Mouse (Mus musculus): Measurements from ENCODE around the gene Sv2b.
A peak's percentile ranks its signal among the peaks of the same experiment; 100 is the strongest.
"Not testable (repeated sequence)": the region's sequence is repeated elsewhere in the genome, so short reads cannot be mapped to it uniquely, and the experiment has no call there.

Gene Sv2b

DNA sequence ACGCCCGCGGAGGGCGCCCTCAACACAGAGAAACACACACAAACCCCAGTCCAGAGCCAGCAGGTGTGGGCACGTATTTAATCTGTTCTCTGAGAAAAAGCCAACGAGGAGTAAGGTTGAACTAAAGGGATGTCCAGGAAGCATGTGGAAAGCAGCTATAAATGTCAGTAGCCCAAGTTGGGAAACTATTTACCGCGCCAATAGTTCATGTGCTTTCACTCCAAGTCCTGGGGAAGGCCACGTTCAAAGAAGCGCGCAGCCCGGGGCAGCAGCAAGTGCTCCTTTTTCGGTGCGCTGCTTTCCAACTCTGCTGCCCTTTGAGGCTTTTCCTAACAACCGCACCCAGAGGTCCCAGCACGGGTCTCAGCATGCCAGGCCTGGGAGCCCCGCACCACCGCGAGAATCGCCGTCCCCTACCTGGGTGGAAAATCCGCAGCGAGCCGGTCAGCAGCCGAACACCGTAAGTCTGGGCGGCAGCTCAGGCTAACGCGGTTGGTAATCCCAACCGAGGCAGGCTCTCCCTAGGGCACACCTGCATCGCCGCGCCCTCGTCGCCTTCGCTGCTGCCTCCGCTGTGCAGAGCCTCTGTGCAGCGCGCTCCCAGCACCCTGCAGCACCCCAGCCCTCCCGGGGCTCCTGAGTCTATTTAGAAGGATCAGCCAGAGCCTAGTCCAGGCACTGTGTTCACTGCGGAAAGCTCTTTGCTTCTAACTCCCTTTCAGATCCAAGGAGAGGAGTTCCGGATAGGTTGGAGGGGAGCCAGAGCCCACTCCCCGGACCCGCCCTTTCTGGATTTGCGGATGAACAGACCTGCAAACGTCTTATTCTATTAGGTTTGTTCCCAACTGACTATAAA lies at the start of gene Sv2b:
TSS of gene Sv2b (minus strand) at position 806 of the 856 bp plus-strand sequence.
- peak; percentile 16 for DNase-seq (ENCODE audit: low spot score)

DNA sequence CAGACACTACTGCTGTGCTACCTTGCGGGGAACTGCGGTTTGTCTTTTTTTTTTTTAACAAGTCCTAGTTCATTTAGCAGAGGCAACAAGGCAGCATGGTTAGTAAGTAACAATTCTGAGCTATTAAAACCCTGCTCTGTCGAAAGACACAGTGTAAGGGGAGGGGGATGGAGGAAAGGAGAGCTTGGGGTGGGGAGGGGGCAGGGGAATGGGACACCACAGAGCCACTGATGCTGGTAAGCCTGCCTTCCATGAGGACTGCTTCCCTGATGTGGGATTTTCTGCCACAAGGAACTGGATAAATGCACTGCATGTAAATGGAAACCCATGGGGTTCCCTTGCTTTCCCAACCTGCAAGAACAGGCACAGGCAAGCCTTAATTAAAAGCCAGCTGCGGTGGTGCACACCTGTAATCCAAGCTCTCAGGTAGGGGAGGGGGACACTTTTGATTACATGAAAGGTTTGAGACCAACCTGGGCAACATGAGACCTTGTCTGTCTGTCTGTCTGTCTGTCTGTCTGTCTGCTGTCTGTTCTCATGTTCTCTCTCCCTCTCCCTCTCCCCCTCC lies 49.3 kb upstream of the Sv2b start:
- DNase-seq (ENCODE audit: low spot score): no peak

DNA sequence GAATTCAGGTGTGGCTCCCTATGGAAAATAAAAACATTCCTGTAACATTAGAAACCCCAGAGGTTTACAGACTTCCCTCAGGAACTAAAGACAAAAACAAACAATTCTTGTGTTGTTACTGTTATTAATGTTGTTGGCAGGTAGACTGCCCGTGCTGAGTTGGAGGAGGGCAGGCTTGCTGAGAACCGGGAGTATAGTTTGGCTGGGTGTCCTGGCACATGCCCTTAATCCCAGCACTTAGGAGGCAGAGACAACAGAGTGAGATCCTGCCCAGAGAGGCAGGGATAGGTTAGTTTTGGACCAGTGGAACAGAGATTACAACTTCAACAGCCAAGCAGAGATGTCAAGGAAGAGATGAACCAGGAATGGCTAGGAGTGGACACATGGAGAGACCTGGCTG lies 46.5 kb upstream of the Sv2b start:
- DNase-seq (ENCODE audit: low spot score): no peak

DNA sequence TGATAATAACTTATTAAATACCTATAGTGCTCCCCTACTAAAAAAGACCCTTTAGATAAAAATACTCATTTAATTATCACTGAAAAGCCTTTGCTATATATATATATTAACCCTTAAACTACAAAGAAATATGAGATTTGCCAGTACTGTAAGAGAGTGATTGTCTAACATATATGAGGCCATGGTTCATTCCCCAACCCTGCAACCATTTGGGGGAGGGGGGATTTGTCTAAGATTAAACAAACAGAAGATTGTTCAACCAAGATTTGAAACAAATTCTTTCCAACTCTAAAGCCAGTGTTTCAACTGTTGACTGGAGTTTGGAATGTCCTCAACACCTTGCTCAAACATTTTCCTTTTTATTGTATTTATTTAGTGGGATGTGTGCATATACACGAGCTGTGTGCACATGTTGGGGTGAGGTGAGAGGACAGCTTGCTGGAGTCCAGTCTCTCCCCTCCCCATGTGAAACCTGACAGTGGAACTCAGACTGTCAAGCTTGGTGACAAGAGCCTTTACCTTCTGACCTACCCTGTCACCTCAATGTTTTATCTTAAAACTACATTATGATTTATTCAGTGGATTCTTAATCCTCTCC lies 43.8 kb upstream of the Sv2b start:
- no peak for DNase-seq (ENCODE audit: low spot score)

DNA sequence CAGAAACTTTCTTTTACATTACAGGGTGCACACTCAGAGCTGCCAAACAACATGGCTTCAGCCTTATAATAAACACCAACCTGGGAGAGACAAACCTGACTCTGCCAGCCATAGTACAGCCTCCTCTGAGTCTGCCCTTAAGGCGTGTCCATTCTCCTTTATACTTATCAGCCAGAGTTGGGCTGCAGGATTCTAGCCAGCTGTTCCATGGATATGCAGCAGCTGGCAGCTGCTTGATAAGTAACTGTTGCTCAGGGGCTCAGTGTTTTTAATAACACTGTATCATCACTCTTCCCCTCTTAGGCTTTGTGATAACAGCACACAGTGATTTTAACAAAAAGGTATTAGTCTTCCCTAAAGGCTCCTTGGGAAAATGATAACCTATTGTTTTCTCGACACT lies 41.1 kb upstream of the Sv2b start:
- DNase-seq (ENCODE audit: low spot score): no peak

DNA sequence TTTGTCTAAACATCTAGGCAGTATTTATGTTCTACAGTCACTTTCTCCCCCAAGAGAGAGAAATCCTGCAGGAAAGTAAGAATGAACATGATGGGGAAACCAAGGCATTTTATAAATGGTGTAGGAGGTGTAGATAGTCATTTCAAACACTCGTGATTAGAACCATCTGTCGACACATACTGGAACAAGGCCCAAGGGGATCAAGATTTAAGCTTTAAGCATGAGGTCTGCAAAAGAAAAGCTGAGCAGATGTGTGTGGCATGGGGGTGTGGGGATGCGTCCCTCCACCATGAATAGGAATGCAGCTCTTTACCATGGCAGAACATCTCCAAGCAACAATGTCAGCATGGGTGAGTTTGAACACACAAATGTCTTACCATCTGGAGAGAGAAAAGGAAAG lies 23.2 kb upstream of the Sv2b start:
- DNase-seq (ENCODE audit: low spot score): no peak

DNA sequence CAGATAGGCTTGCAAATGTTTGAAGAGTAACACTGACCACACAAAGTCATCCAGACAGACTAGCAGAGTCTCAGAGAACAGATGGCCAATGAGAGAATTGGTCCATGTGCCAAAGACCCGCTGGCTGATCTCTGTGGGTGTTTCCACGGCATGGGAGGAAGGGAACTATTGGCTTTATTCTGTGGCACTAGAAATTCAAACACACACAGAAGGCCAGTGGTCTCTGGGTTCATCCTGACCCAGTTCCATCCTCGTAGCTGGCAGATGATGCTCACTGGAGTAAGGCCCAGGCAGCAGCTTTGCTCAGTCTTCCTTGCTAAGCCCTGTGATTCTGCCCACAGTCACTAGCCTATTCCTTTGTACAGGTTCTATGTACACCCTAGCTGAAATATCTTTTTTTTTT lies 20.7 kb upstream of the Sv2b start:
- DNase-seq (ENCODE audit: low spot score): no peak

DNA sequence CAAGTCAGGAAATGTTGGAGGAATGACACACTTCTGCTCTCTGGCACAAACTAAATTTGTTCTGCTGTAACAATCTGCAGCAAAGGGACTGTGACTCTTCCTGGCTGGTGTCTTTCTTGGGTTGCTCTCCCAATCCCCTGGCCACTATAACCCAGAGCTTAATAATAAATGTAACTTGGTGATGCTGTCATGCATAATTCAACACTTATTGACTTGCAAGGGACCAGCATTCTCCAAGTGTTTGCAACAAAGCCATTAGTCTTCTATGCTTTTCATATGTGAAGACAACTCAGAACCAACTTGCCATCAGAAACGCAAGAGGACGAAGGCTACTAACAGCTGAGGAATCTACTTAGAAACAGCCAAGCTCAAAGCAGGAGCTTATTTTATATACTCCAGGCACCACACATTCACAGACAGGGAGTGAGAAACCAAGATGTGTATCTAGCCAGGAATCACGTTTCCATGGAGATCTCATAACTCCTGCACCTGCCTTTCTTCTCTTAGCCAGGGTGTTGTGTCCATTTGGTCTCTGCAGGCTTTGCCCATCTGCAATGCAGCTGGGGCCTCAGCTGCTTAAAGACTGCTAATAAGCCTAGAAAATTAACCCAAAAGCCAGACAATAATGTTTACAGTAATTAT lies 19.8 kb upstream of the Sv2b start:
- no peak for DNase-seq (ENCODE audit: low spot score)

DNA sequence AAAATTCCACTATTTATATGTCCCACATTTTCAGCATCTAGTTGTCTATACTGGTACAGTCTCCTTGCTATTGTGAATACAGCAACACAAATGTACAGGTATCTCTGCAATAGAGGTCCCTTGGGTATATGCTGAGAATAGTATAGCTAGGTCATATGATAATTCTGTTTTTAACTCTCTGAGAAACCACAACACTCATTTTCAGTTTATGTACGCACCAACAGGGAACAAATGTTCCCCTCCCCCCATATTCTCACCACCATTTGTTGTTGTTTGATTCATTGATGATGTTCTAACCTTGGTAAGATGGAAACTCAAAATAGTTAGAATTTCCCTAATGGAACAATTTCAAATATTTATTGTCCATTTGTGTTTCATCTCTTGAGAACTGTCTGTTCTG lies 16.2 kb upstream of the Sv2b start:
- DNase-seq (ENCODE audit: low spot score): no peak

DNA sequence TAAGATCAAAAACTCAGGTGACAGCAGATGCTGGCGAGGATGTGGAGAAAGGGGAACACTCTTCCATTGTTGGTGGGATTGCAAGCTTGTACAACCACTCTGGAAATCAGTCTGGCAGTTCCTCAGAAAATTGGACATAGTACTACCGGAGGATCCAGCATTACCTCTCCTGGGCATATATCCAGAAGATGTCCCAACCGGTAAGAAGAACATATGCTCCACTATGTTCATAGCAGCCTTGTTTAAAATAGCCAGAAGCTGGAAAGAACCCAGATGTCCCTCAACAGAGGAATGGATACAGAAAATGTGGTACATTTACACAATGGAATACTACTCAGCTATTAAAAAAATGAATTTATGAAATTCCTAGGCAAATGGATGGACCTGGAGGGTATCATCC lies 13.7 kb upstream of the Sv2b start:
- DNase-seq (ENCODE audit: low spot score): not testable (repeated sequence)

DNA sequence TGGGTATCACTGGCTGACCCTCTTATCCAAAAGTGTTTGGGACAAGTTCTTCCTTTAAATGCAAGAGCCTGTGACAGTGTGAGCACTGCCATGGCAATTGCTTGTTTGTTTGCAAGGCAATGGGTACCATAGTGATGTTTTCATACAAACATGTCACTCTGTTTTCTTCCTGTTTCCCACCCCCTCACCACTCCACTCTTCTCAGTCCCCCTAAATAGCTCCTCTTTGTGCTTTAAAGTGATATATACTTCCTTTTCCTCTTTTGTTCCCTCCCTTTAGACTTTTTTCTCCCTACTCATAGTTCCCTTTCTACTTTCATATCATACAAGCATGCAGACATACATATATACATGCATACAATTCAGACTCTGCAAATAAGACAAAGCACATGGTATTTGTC lies 10.9 kb upstream of the Sv2b start:
- no peak for DNase-seq (ENCODE audit: low spot score)

DNA sequence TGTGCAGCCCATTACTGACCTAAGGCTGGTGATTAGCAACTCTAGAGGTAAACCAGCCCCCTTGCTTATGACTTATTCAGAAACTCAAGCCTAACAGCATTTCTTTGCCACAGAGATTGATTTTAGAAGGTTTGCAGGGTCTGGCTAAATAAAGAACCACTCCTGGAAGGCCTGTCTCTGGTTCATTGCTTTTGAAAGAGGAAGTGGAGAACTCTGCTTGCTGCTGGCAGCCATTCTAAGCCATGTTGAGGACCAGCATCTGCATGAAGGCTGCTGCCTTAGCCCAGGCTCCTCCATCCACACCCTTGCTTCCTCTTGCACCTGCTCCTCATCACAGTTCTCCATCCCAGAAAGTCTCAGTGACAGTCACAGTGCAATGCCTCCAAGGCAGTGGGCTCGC lies 9.3 kb upstream of the Sv2b start:
- DNase-seq (ENCODE audit: low spot score): no peak

DNA sequence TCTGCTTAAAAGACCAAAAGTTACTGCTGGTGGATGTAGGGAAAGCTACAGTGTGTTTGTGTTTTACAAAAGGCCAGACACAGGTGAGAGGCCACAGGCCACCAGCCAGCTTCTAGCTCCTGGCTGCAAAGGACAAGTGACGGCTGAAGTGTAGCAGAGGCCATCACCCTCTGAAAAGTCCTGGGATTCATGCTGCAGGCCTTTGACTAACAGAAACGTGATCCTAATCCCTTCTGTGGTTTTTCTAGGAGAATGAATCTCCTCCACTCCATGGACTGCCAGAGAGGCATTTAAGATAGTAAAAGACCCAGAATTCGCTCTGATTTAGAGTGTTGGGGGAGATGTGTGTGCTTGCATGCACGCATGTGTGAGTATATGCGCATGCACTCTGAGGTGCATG lies 5.8 kb upstream of the Sv2b start:
- DNase-seq (ENCODE audit: low spot score): no peak

DNA sequence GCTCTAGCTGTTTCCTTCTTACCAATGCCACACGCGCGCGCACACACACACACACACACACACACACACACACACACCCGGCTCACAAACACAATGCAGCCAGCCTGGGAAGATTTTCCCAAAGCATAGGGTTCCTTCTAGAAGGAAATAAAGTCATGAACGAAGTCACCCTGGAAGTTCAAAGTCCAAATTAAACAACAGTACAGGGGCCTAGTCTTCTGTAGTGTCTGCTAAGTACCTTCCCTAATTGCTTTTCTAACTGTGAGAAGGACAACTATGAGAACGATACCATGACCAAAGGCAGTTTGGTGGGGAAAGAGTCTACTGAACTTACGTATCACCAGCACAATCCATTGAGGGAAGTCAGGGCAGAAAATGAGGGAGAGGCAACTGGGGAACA lies 508 bp upstream of the Sv2b start:
- DNase-seq (ENCODE audit: low spot score): no peak

DNA sequence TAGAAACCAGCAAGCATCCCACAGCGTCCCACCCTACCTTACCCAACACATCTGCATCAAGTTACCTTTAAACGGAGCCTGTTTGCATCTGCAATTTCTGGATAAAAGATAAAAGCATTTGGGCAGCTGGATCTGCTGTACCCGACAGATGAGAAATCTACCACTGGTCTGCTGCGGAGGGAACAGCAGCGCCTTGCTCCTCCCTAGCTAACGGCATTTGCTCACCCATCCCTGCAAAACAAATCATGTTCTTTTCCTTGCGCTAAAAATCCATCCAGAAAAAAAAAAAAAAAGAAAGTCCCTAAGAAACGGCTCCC lies 964 bp downstream of the Sv2b start:
- DNase-seq (ENCODE audit: low spot score): no peak

DNA sequence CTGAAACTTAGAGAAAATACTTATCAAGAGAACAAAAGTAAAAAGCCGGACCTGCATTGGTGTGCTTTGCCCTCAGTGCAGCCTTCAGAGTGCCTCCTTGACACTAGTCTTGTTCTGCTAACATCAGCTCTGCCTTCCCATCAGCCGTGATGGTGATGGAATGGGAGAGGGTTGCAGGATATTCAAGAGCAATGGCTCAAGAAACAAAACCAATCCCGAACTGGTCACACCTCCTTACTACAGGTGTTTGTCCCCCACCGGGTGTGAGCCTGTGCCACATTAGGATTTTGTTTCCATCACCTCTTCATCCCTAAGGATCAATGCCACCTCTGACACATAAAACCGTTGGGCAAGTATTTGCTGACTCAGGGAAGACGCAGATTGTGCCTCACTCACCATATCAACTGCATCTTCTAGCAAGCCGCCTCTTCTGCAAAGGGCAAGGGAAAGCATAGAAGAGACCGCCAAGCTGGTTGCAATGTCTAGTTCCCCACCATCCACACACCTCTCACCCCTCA lies 1.4 kb downstream of the Sv2b start:
- DNase-seq (ENCODE audit: low spot score): no peak

DNA sequence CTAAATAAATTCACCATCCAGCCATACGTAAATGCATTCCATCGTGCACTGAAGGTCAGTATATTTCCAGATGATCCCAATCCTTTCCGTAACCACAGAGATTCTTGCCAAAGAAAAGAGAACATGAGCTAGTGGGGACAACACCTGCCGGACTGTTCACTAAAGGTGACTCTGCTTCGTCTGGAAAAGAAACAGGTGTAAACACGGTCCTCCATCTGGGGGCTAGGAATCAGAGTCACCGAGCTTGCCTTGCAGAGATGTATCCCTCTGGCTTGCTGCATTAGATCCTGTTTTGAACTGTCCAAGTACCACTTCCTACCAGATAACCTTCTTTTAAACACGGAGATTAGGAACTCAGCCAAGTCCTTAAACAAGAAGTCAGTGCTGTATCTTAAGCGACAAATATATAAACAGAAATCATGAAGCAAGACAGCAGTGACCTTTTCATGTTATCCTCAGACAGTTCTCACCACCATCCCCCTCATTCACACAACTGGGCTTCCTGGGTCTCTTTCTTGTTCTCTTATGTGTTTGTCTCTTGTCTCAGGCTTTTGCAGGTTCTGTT lies 3.1 kb downstream of the Sv2b start:
- no peak for DNase-seq (ENCODE audit: low spot score)

DNA sequence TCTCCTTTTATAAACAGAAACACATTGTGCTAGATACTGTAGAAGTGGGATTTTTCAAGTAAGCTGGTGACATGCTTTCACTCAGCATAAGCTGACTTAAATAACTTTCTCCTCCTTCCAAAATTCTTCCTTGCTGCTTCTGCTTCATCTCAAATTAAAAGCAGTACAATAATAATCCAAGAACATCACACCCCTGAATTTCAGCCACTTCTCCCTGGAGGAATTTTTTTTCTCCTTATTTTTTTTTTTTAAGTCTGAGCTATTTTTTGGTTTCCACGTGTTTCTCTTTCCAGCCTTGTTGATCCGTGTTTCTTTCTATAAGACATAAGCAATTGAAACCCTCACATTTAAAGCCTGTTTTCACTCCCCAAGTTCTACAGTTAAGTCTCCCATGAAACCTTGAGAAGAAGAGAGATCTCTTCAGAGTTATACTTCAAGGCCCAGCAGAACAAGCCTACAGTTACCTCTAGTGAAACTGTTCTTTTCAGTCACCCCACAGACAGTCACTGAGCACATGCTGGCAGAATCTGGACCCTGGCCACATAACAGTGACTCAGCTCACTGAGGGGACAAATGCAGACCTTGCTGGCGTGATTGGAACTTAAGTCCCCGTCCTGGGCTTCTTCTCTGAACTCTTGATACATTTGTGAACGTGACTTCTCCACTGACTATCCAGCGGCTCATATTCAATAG lies 6.4 kb downstream of the Sv2b start:
- DNase-seq (ENCODE audit: low spot score): no peak

DNA sequence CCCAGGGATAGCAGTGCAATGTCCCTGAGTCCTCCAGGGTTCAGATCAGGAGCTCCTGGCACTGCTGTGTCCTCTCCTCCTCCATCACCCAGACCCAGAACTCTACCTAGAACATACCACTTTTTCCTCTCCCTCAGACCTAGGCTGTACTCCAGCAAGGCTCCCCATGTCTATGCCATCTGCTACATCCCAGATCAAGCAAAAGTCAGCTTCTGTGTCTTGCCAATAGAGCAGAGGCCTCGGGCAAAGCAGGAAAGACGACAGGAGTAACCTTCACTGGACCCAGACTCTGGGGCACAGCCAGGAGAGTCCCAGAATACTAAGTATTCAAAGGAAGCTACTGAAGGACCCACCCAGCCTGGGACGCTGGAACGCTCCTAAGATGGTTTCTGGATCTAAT lies 9.8 kb downstream of the Sv2b start:
- no peak for DNase-seq (ENCODE audit: low spot score)

DNA sequence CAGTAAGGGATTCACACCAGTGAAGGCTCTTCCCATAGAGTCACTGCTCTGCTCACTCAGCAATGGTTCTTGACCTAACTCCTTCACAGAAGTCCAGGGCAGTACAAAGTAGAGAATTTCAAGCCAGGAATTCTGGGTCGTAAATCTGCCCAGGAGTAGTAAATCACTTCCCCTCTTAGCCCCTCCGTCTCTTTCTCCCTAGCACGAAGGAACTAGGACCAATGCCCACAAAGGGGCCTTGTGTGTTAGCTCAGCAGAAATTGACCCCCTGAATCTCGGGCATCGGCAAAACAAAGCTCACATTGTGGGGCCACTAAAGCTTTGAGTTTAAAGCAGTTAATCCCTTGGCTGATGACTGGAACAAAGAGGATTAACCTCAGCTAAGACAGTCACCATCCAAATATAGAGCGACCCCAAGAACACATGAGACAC lies 12.4 kb downstream of the Sv2b start:
- DNase-seq (ENCODE audit: low spot score): no peak

DNA sequence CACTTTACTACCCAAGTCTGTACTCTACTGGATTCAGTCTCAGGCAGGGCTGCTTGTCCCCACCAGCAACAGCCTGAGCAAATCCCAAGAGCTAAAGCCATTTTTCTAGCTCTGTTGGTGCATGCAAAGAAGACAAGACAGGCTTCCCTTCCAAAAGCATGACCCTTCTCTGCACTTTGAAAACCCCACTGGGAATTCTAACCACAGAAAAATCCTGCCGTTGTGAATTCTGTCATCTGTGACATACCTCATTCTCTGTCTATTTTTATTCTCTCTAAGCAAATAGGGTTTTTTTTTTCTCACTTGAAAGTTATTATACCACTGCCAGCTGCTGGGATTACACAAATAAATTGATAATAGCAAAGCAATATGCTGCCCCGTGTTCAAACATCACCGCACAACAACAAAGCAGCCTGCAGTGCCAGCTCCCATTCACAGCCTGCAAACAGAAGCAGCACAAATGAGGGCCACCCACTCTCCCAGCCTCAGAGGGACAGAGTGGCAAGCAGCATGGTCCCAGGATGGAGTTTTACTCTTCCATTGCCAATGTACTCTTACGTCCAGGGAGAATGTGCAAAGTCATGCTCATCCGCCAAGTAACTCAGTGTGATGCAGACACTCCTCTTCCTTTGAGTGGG lies 13.7 kb downstream of the Sv2b start:
- no peak for DNase-seq (ENCODE audit: low spot score)

DNA sequence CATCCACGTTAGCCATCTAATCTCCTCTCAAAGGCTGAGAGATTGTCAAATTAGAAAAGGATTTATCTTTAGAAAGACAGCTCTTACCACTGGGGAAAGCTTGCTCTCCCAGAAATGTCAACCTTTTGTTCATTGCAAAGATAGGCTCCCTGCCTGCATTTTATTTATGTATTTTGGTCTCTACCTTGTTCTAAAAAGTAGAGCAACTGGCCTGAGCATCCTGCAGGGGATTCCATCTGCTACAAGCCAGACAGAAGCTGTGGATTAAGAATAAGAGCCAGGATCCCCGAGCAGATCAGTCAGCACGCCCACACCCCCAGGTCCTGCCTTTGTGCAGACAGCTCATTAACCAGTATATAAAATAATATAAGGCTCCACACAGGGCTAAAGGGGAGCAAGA lies 16.8 kb downstream of the Sv2b start:
- DNase-seq (ENCODE audit: low spot score): no peak

Data from ovary, postnatal 36 days (tissue).